15 mouse cellular contexts compared by ENCODE assay signal in genomic region chr2:164022104-164022503, GRCm38 (mm10).
"Had no signal": no experiment of that assay in that cellular context is flagged by ENCODE, and none has a peak within 500 bp of the region (broad histone marks: within the 10 kb centered on the region; RNA-seq: fewer than 3 reads in every experiment).

No protein-coding gene starts in this region.

- DNase-seq: gastrocnemius, postnatal 14 days; gastrocnemius, postnatal 36 days; heart, adult 18-20 months; heart, postnatal 10 days; heart, postnatal 4 days; kidney, adult 18-20 months; kidney, adult 8-10 months; kidney, postnatal 10 days; kidney, postnatal 25 days; kidney, postnatal 4 days; liver had no signal

- ATAC-seq: hindbrain, embryonic 16.5 days; inflammation-experienced regulatory T-cells, adult 6 months; intestine, embryonic 15.5 days; intestine, postnatal 0 days had no signal
